Mouse (Mus musculus) MEL (cell line): ENCODE data around the gene Zfp9. TPM values are rescaled to one million over a fixed set of nuclear protein-coding genes. Genes with fewer than 3 reads are reported as not detected.

Source experiments
- DNase-seq: peaks from one replicate; pipeline ENCODE4 v3.0.0; 2011; ENCODE audit warnings: low read depth, low spot score
- H3K27ac ChIP-seq: 2 replicates; pipeline ENCODE4 v1.5.1; 2012; ENCODE audit warnings: low read depth, mild to moderate bottlenecking, control low read depth, low read length, moderate library complexity; ENCODE audit not compliant: control insufficient read depth
- H3K27me3 ChIP-seq, 2 experiments: fragments of 150-350 bp in 1 of 2; sonication (generic) in 1 of 2; 2 replicates each; pipeline ENCODE4 v1.6.1; 2012; ENCODE audit warnings: low read length in 2 of 2, mild to moderate bottlenecking in 2 of 2, improper control_type of control experiment in 1 of 2, moderate library complexity in 1 of 2; ENCODE audit not compliant: insufficient read depth in 2 of 2, control insufficient read depth in 1 of 2
- H3K36me3 ChIP-seq, 2 experiments: 2 replicates each; pipeline ENCODE4 v1.6.1; 2012 to 2014; ENCODE audit warnings: low read length in 2 of 2, improper control_type of control experiment in 1 of 2, inconsistent platforms in 1 of 2, mild to moderate bottlenecking in 1 of 2; ENCODE audit not compliant: insufficient read depth in 2 of 2, control insufficient read depth in 1 of 2
- H3K4me1 ChIP-seq, 2 experiments: fragments of 150-350 bp in 1 of 2; sonication (generic) in 1 of 2; 2 replicates each; pipeline ENCODE4 v1.6.1; 2012; ENCODE audit warnings: low read length in 2 of 2, improper control_type of control experiment in 1 of 2, mild to moderate bottlenecking in 1 of 2; ENCODE audit not compliant: insufficient read depth in 2 of 2, control insufficient read depth in 1 of 2
- H3K4me3 ChIP-seq, 2 experiments: fragments of 150-350 bp in 1 of 2; sonication (generic) in 1 of 2; 2 replicates each; pipeline ENCODE4 v1.5.1; 2012; ENCODE audit warnings: low read depth in 2 of 2, low read length in 2 of 2, mild to moderate bottlenecking in 2 of 2, moderate library complexity in 2 of 2, control low read depth in 1 of 2, improper control_type of control experiment in 1 of 2; ENCODE audit not compliant: control insufficient read depth in 1 of 2, insufficient read depth in 1 of 2
- H3K79me2 ChIP-seq: 2 replicates; pipeline ENCODE4 v1.6.1; 2012; ENCODE audit warnings: mild to moderate bottlenecking, low read length, moderate library complexity; ENCODE audit not compliant: control insufficient read depth, poor library complexity, insufficient read depth
- H3K9ac ChIP-seq: 2 replicates; pipeline ENCODE4 v1.6.1; 2012; ENCODE audit warnings: low read depth, mild to moderate bottlenecking, control low read depth, low read length, moderate library complexity; ENCODE audit not compliant: control insufficient read depth, poor library complexity, severe bottlenecking
- H3K9me3 ChIP-seq: fragments of 150-350 bp; sonication (generic); replicated peaks from 2 replicates; pipeline ENCODE4 v1.6.1; 2012; ENCODE audit warnings: mild to moderate bottlenecking, low read length, improper control_type of control experiment, moderate library complexity; ENCODE audit not compliant: insufficient read depth
- CHD1 ChIP-seq: IDR thresholded peaks from 2 replicates; pipeline ENCODE4 v1.6.1; 2012; ENCODE audit warnings: low read depth, mild to moderate bottlenecking, inconsistent platforms, low read length, improper control_type of control experiment
- E2F4 ChIP-seq: IDR thresholded peaks from 2 replicates; pipeline ENCODE4 v1.6.1; 2011; ENCODE audit warnings: low read depth, low read length, improper control_type of control experiment, borderline replicate concordance
- EP300 ChIP-seq, 2 experiments: IDR thresholded peaks; 2 replicates each; pipeline ENCODE4 v1.6.1; 2011; ENCODE audit warnings: improper control_type of control experiment in 2 of 2, low read length in 2 of 2, low read depth in 1 of 2, mild to moderate bottlenecking in 1 of 2
- GATA1 ChIP-seq: IDR thresholded peaks from 2 replicates; pipeline ENCODE4 v1.6.1; 2011; ENCODE audit warnings: low read depth, low read length, improper control_type of control experiment
- JUND ChIP-seq: IDR thresholded peaks from 2 replicates; pipeline ENCODE4 v1.6.1; 2011; ENCODE audit warnings: low read depth, mild to moderate bottlenecking, improper control_type of control experiment, low read length
- KAT2A ChIP-seq: conservative IDR thresholded peaks from 2 replicates; pipeline ENCODE4 v1.6.1; 2012; ENCODE audit warnings: low read depth, low read length, improper control_type of control experiment, inconsistent platforms
- MAZ ChIP-seq: IDR thresholded peaks from 2 replicates; pipeline ENCODE4 v1.6.1; 2012; ENCODE audit warnings: low read depth, mild to moderate bottlenecking, inconsistent platforms, low read length, improper control_type of control experiment
- MEF2A ChIP-seq: IDR thresholded peaks from 2 replicates; pipeline ENCODE4 v1.6.1; 2014; ENCODE audit warnings: low read depth, mild to moderate bottlenecking, inconsistent platforms, low read length, improper control_type of control experiment; ENCODE audit not compliant: poor library complexity, insufficient replicate concordance, severe bottlenecking; ENCODE audit errors: extremely low read depth
- MXI1 ChIP-seq: IDR thresholded peaks from 2 replicates; pipeline ENCODE4 v1.6.1; 2011; ENCODE audit warnings: mild to moderate bottlenecking, low read depth, low read length, improper control_type of control experiment
- RCOR1 ChIP-seq: IDR thresholded peaks from 2 replicates; pipeline ENCODE4 v1.6.1; 2012; ENCODE audit warnings: low read depth, mild to moderate bottlenecking, inconsistent platforms, low read length, improper control_type of control experiment
- TAL1 ChIP-seq: IDR thresholded peaks from 2 replicates; pipeline ENCODE4 v1.6.1; 2012; ENCODE audit warnings: mild to moderate bottlenecking, inconsistent platforms, low read length, moderate library complexity, mixed read lengths
- TCF12 ChIP-seq: IDR thresholded peaks from 2 replicates; pipeline ENCODE4 v1.6.1; 2014; ENCODE audit warnings: low read depth, mild to moderate bottlenecking, inconsistent platforms, low read length, improper control_type of control experiment, moderate library complexity
- ZNF384 ChIP-seq: IDR thresholded peaks from 2 replicates; pipeline ENCODE4 v1.6.1; 2012; ENCODE audit warnings: low read depth, mild to moderate bottlenecking, inconsistent platforms, low read length, improper control_type of control experiment
- polyA plus RNA-seq, 2 experiments: library from polyadenylated mRNA; stranded (reverse) in 1 of 2; unstranded in 1 of 2; fragments of >175 nt in 1 of 2; fragments of >200 nt in 1 of 2; gene quantifications; 2 replicates each; pipeline versions ENCODE4 v1.2.1 to v1.2.4; 2012; ENCODE audit warnings: low replicate concordance in 2 of 2, low read depth in 1 of 2; ENCODE audit not compliant: insufficient read length in 2 of 2, insufficient read depth in 1 of 2, missing spikeins in 1 of 2
- total RNA-seq: library from RNA; depleted of rRNA; stranded (reverse); fragments of 300-350 nt; gene quantifications from 2 replicates; pipeline ENCODE4 v1.2.3, GENCODE M21; 2012

Gene Zfp9
- total and polyA plus RNA-seq, 3 experiments, result 1.1 to 1.2 TPM; not detected in 1

DNA sequence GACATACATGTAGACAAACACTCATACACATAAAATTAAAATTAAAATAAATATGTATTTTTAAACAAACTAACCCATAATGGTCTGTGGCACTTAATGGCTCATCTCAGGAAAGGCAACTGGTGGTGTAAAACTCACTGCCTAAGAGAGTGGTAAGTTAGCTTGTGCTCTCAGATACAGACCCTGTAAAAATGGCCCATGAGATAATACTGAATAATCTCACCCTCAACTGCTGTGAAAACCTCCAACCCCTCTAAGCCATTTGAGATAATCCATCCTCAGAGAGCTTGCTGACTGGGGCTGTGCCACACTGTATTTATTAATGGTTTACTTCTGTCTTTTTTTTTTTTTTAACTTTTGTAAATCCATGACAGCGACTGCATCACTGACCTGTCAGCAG is 3.0 kb upstream of the Zfp9 start:
- H3K4me3 ChIP-seq, result no peak overlapping the region

DNA sequence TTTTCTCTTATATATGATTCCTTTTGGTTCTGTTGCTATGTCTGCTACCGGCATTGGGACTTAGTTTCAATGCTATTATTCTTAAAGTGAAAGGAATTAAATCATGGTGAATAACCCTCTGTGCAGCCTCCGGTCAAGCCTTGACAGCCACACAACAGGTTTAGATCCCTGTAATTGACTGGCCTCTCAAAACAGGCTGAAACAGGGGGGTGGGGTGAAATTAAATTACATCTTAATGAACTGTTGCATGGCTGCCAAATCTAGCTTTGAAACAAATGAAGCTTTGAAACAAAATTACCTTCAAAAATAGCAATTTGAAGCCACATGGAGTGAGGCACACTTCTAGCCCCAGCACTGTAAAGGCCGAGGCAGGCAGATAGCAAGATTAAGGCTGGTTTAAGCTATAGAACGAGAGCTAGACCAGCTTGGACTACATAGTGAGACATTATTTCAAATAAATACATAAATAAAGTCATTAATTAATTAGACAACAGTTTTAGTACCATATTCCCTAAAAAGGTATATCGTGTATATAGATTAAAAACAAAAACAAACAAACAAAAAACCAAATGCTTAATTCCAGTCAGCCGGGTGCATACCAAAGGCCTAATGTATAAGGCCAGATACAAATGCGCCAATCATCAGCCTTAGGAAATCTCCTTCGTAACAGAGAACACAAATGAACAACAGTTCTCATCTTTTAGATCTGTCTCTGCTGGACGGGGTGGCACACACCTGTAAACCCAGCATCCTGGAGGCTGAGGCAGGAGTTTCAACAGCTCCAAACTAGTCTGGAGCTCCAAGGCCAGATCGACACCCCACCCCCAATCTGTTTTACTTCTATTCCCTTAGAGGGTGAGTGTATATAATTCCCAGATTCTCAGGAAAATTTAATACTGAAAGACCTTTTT is 990 bp downstream of the Zfp9 start:
- Histone ChIP-seq H3K9me3 (no peaks in the 10 kb centered on the region), H3K36me3 (no peaks in the 10 kb centered on the region), H3K27ac (no peak overlapping the region), H3K27me3 (no peaks in the 10 kb centered on the region), H3K4me1 (peaks cover 0 to 2% of the 10 kb centered on the region in 2 experiments; a peak in 1 of 4 replicates), H3K9ac (peak overlapping the region; percentile 80), H3K79me2 (no peaks in the 10 kb centered on the region; the same call in 1 of the 2 replicates), H3K4me3 (peak overlapping the region; percentile 31 to 84)
- TF ChIP-seq JUND (no peak), E2F4 (no peak), MAZ (no peak), MEF2A (no peak), CHD1 (no peak)
- DNase-seq, result peak; percentile 20

More for the DNA sequence above, 3.0 kb upstream of the Zfp9 start:
- peak; percentile 46 for DNase-seq
- H3K9me3 ChIP-seq, result no peaks in the 10 kb centered on the region
- peaks cover 0 to 2% of the 10 kb centered on the region in 2 experiments; a peak in 1 of 4 replicates for H3K27me3 ChIP-seq
- H3K27ac ChIP-seq, result no peak overlapping the region
- TF ChIP-seq TAL1 (peak; percentile 6; the same call in 1 of the 2 replicates), MXI1 (no peak), RCOR1 (peak; percentile 25; the same call in 1 of the 2 replicates), EP300 (IDR thresholded peaks at IDR 0.05; ENCODE audit: low read depth in 1 of 2, low read length in 2 of 2) (peak; percentile 51 to 53), KAT2A (no peak), ZNF384 (peak; percentile 67; the same call in 1 of the 2 replicates), GATA1 (peak; percentile 57), TCF12 (0 out of 2 replicates have a peak, but pooled peaks have one; percentile 20)
- H3K4me1 ChIP-seq, result peaks cover 0 to 2% of the 10 kb centered on the region in 2 experiments; a peak in 1 of 4 replicates
- H3K36me3 ChIP-seq, result no peaks in the 10 kb centered on the region
- H3K9ac ChIP-seq, result no peak overlapping the region
- H3K79me2 ChIP-seq, result no peaks in the 10 kb centered on the region; the same call in 1 of the 2 replicates
